Mouse (Mus musculus): ENCODE data around the gene Sparcl1.

DNA sequence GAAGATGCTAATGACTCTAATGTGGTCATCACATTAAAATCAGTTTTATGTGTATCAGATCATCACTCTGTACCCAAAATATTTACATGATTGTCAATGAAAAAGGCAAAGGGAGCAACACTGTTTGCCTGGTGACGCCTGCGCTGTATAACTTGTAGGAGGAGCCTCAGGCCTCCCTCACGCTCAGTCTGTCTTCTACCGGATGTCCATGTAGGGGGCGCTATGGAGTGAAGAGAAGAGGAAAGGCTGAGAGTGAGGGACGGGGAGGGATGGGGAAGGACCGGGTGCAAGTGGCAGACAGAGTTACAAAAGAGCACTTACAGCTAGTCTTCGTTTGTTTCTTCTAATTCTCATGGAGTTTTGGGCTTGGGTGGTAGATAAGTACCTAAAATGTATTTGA lies 60.6 kb downstream of the Sparcl1 start:
- TF ChIP-seq CHD2 (IDR thresholded peaks at IDR 0.05; ENCODE audit: low read depth, low read length) (no peak), HCFC1 (IDR thresholded peaks at IDR 0.05; ENCODE audit: borderline replicate concordance, insufficient read depth, low read length) (no peak)
